Mouse (Mus musculus): ENCODE data around the gene Cyp2r1. TPM values are rescaled to one million over a fixed set of nuclear protein-coding genes. Genes with fewer than 3 reads are reported as not detected.
"Not testable (repeated sequence)": the region's sequence is repeated elsewhere in the genome, so short reads cannot be mapped to it uniquely, and the experiment has no call there.

Cyp2r1 gene
- 1 to 10 TPM; 1.0 to 1.9 TPM for total RNA-seq (2021)

GRCm38 (mm10) chr7:114562531-114563241 is at the start of gene Cyp2r1:
TSS of gene Cyp2r1 (minus strand) at chr7:114562972.
- DNase-seq, result peak; percentile 90

- not testable (repeated sequence) for DNase-seq
These were observed 31.6 kb upstream of the Cyp2r1 start for GRCm38 (mm10) chr7:114594391-114594790.

GRCm38 (mm10) chr7:114582441-114582840 is 19.7 kb upstream of the Cyp2r1 start:
- no peak for DNase-seq

- DNase-seq, result no peak
These were observed 18.4 kb upstream of the Cyp2r1 start for GRCm38 (mm10) chr7:114581200-114581599.

GRCm38 (mm10) chr7:114580426-114580825 is 17.7 kb upstream of the Cyp2r1 start:
- peak; percentile 69 for DNase-seq

GRCm38 (mm10) chr7:114577665-114578064 is 14.9 kb upstream of the Cyp2r1 start:
- no peak for DNase-seq

- no peak for DNase-seq
These were observed 14.2 kb upstream of the Cyp2r1 start for GRCm38 (mm10) chr7:114576931-114577330.

GRCm38 (mm10) chr7:114573866-114574265 is 11.1 kb upstream of the Cyp2r1 start:
- not testable (repeated sequence) for DNase-seq

- DNase-seq, result no peak
These were observed 26.6 kb downstream of the Cyp2r1 start for GRCm38 (mm10) chr7:114536179-114536578.

GRCm38 (mm10) chr7:114526245-114526644 is 36.5 kb downstream of the Cyp2r1 start:
- no peak for DNase-seq

- DNase-seq, result no peak
These were observed 42.6 kb downstream of the Cyp2r1 start for GRCm38 (mm10) chr7:114520122-114520521.

GRCm38 (mm10) chr7:114508879-114509278 is 53.9 kb downstream of the Cyp2r1 start:
- no peak for DNase-seq

Other genes with a start within 250 kb of the Cyp2r1 start
- gene Pde3b, start 147.7 kb downstream of the Cyp2r1 start, total RNA-seq (2021), result 10 to 100 TPM; 13.2 TPM
- gene Calca, start 73.4 kb upstream of the Cyp2r1 start, total RNA-seq (2021), result under 1 TPM; 0.54 to 0.60 TPM
- gene Calcb, start 155.7 kb upstream of the Cyp2r1 start, total RNA-seq (2021), result 1 to 10 TPM; 1.3 to 1.8 TPM
- 1 to 10 TPM; 1.9 to 2.7 TPM for gene Insc, start 180.7 kb upstream of the Cyp2r1 start, total RNA-seq (2021)